Mouse (Mus musculus) embryonic stem cell, embryonic (primary cell): ENCODE results near the gene Wasf1.

ENCODE experiments used
- CTCF ChIA-PET, 4 experiments: fragments of 300-600 bp in 2 of 4; fragments of 350-600 bp in 2 of 4; sonication (Branson Sonifier 250); formaldehyde crosslinking; loops; one replicate each; lab custom pipeline; 2022; ENCODE audit warnings: inconsistent platforms in 2 of 4; lab: Charles Lee
- POLR2A ChIA-PET, 4 experiments: fragments of 300-600 bp in 2 of 4; fragments of 350-600 bp in 2 of 4; sonication (Branson Sonifier 250); formaldehyde crosslinking; loops; one replicate each; lab custom pipeline; 2022; ENCODE audit warnings: antibody characterized with exemption in 4 of 4, inconsistent platforms in 1 of 4; lab: Charles Lee

Wasf1 gene

DNA sequence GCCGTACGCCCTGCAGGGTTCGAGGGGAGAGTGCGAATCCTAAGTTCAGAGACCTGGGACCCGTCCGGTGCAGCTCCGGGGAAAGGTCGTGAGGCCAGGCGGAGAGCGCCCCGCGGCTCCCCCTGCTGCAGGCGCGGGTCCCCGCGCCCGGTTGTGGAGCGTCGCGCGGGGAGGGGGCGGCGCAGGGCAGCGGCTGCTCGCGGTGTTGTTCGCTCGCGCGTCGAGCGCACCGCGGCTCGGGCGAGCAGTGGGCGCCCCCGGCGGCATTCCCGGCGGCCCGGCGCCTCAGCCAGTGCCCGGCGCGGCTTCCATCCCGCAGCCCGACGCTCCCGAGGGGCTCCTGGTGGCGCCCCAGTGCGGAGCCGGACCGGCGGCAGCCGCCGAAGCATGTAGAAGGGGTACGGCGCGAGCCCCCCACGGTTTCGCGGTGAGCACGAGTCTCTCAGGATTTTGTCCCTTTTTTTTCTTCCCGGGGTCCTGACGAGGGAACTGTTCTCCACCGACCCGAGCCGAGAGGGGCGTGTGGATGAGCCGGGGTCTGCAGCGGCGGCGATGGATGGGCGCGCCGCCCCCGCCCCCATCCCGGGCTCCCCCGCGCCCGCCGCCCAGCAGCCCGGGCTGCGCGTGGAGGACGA is 486 bp downstream of the Wasf1 start:
- CTCF ChIA-PET = interaction anchor here in 1 of 4 experiments (0.8 kb wide), 1 partner anchor 107 kb away, joined by 3 read pairs; no protein-coding TSS in a partner anchor
- POLR2A ChIA-PET = interaction anchor here (0.6 to 3.7 kb wide), 50 partner anchors 7 to 926 kb away, joined by 3 to 19 read pairs (median 4); partner anchors contain the start of genes Ak9 (in 1 of the 4), Amd1 (in 1 of the 4), Cd164 (in 1 of the 4) and Fig4 (in 1 of the 4)

DNA sequence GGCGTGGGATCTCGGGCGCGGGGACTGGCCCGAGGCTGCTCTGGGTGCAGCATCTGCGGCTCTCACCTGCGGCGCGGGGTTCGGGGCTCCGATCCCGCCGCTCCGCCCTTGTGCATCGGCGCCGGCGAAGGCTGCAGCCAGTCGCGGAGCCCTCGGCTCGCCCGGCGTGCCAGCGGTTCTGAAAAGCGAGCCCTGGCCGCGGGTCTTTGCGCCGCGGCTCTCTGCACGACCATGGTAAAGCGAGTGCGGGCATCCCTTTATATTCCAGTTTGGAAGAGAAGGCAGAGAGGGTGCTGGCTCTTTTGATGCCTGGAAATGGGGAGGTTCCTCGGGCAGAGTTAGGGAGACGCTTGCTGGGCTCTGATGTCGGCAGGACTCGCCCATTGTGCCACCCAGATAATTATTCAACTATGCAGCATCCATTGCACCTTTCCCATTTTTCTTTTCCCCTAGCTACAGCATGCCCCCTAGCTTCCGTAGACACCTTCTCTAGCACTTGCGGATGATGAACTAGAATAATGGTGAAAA is 1.1 kb downstream of the Wasf1 start:
- ChIA-PET POLR2A (interaction anchor here (0.5 to 2.8 kb wide), 12 partner anchors 9 to 627 kb away, joined by 3 to 22 read pairs (median 6); partner anchors contain the start of gene Gtf3c6 (in 1 of the 4)), CTCF (interaction anchor here in 2 of 4 experiments (0.6 to 1.0 kb wide), 3 partner anchors 8 to 236 kb away, joined by 3 to 4 read pairs (median 3); no protein-coding TSS in a partner anchor)

DNA sequence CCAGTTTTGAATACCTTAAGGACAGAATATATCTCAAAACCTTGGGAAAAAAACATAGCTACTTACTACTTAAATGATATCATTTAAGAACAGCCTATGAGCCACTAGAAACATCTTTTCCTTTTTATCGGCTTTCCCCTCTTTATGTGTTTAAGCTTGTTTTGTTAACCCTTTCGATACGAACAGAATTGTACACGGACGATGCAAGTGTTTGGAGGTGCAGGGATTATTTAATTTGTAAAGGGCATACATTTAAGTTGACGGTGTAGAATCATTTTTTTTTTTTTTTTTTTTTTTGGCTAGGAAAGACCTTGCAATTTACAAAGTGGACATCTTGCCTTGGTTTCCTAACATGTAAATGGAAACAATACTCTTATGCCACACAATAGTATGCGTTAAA is 2.2 kb downstream of the Wasf1 start:
- CTCF ChIA-PET = no interaction called here
- POLR2A ChIA-PET = interaction anchor here in 3 of 4 experiments (0.6 to 2.8 kb wide), 16 partner anchors 12 to 723 kb away, joined by 3 to 22 read pairs (median 4); partner anchors contain the start of gene Gtf3c6 (in 1 of the 3)

DNA sequence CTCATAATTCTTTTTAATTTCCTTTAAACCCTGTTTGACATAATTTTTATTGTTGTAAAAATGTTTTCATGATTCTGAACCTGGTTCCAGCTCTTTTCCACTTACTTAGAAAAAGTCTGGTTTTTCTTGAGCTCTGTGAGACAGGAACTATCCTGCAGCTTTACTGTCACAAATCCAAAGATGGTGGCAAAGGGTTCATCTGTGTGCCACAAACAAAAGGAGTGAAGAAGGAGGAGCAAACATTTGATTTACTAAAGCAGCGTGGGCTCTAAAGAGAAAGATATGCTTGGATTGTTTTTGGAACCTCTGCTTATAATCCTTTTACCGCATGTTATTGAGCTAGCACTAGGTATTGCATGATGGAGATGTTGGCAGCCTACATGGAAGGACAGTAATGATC is 4.0 kb downstream of the Wasf1 start:
- POLR2A ChIA-PET = interaction anchor here in 1 of 4 experiments (0.7 kb wide), 2 partner anchors 130 to 183 kb away, joined by 3 to 4 read pairs; no protein-coding TSS in a partner anchor
- CTCF ChIA-PET = no interaction called here

DNA sequence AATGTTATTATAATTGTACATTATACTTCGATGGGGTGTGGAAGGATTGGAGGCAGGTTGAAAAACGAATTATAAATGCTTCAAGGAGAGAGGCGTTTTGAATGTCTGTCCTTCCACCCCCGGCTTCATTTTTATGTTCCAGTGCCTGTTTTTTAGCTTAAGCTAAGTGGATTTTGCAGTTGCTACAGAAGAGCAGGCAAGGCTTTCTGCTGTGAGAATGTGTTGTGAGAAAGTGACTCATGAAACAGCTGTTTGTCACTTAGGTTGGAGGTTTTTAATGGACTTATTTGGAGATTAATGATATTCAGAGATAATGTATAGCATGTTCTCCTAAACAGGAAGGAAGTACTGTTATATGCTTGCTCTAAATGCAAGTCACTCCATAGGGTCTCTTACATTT is 5.9 kb downstream of the Wasf1 start:
- CTCF ChIA-PET = interaction anchor here in 1 of 4 experiments (0.5 kb wide), 1 partner anchor 416 kb away, joined by 3 read pairs; no protein-coding TSS in a partner anchor
- POLR2A ChIA-PET = interaction anchor here in 3 of 4 experiments (0.6 to 1.3 kb wide), 4 partner anchors 9 to 401 kb away, joined by 3 to 4 read pairs (median 4); no protein-coding TSS in a partner anchor

DNA sequence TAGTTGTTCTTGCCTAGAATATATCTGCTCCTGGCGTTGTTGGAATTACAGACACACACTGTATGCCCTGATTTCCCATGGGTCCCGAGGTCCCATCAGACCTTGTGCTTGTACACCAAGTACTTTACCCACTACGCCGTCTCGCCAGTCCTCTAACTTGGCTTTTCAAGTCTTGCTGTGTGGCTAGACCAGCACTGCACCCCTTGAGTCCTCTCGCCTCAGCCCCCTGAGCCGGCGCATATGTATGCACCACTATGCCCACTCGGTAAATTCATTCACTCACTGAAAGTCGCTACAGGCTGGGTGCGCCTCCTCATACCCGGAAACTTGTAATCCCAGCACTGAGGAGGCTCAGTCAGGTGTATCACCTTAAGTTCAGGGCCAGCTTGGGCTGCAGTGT is 12.5 kb downstream of the Wasf1 start:
- ChIA-PET POLR2A (interaction anchor here in 3 of 4 experiments (0.6 to 4.5 kb wide), 4 partner anchors 10 to 396 kb away, joined by 8 to 22 read pairs (median 17); partner anchors contain the start of genes Cdc40 (in 2 of the 3) and Wasf1 (in 2 of the 3)), CTCF (no interaction called here)

DNA sequence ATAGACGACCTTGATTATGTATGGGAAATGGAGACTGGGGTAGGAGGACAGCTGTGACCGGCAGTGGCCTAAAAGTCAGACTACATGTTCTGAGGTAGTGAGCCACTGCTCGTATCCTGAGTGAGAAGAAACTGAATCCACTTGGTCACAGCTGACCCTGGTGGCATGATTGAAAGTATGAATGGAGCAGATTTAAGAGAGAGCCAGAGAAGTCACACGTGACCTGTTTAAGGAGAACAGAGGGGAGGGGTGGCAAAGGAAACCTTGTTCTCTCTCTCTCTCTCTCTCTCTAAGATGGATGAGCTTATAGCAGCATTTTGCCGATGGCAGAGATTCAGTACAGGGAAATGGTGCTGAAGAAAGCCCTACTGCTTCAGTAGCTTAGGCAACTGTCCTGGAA is 13.4 kb downstream of the Wasf1 start:
- CTCF ChIA-PET = no interaction called here

DNA sequence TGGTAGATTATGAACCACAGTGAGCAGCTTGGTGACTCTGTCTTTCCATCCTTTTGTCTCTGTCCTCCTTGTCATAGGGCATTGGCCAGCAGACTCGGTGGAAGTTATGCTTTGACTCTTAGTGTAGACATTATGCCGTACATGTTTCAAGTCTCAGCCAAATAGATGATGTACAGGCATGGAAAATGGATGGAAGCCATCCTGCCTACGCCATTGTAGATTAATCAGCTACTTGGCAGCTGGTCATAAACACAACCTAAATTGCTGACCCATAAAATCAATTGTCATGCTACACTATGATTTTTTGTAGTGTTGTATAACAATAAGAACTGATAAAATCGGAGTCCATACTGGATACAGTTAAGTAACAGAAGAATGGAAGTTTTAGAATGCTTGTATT is 18.5 kb downstream of the Wasf1 start:
- ChIA-PET POLR2A (interaction anchor here in 1 of 4 experiments (1.6 kb wide), 1 partner anchor 16 kb away, joined by 7 read pairs; no protein-coding TSS in a partner anchor), CTCF (no interaction called here)

More for the DNA sequence above, 13.4 kb downstream of the Wasf1 start:
- POLR2A ChIA-PET = interaction anchor here in 3 of 4 experiments (0.6 to 4.5 kb wide), 8 partner anchors 11 to 401 kb away, joined by 3 to 22 read pairs (median 8); partner anchors contain the start of genes Cdc40 (in 2 of the 3) and Wasf1 (in 2 of the 3)

DNA sequence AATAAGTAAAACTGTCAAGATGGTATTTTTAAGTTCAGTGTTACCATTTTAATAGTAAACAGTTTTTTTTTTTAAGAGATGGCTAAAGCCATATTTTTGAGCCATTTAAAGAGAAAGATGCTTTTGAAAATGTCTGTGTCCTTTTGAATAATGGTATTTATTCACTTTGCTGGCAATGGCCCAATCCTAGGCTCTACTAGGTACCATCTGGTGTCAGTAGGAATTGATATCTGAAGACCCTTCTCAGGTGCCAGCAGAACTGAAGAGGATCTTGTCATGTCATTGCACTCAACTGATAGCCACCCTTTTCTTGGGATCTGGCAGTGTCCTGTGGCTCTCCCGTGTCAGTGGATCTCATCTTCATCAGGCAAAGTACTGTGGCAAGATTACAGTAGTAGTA is 22.9 kb downstream of the Wasf1 start:
- CTCF ChIA-PET = no interaction called here
- POLR2A ChIA-PET = no interaction called here

DNA sequence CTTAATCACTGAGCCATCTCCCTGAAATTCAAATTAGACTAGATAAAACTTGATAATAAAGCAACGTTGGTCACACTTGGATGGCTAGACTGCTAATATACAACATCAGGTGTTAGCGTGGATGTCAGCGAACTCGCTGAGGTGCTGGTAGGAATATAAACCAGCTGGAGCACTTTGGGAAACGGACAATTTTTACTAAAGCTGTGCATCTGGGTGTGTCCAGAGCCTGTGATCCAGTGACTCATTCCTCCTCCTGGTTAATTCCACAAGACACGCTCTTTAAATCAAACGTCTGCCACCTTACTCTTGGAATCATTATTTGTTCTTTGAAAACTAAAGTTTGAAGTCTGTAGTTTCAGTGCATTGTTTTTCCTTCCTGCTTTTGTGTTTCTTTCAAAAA is 23.5 kb downstream of the Wasf1 start:
- ChIA-PET POLR2A (interaction anchor here in 3 of 4 experiments (0.5 to 1.6 kb wide), 8 partner anchors 8 to 480 kb away, joined by 3 to 7 read pairs (median 4); partner anchors contain the start of genes Cdc40 (in 2 of the 3) and Wasf1 (in 2 of the 3)), CTCF (no interaction called here)

DNA sequence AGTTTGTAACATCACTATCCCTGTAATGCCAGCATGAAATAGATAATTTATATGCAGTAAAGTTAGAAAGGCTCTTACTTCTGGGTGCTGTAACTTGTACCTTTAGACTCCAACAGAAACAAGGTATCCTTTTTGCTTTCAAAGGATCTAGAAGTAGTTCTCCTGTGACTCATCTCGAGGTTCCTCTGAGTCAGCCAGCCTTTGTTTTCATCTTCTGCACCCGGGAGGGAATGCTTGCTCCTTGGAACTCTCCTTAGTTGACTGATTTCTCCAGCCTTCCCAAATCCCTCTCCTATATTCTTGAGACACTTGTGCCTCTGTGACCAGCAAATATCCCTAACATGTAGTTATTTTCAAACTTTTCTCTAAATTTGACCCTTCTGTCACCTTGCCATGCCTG is 25.3 kb downstream of the Wasf1 start:
- POLR2A ChIA-PET = interaction anchor here in 2 of 4 experiments (1.0 to 1.6 kb wide), 2 partner anchors 17 to 25 kb away, joined by 3 to 4 read pairs; partner anchors contain the start of genes Cdc40 (in 1 of the 2) and Wasf1 (in 1 of the 2)
- CTCF ChIA-PET = no interaction called here

DNA sequence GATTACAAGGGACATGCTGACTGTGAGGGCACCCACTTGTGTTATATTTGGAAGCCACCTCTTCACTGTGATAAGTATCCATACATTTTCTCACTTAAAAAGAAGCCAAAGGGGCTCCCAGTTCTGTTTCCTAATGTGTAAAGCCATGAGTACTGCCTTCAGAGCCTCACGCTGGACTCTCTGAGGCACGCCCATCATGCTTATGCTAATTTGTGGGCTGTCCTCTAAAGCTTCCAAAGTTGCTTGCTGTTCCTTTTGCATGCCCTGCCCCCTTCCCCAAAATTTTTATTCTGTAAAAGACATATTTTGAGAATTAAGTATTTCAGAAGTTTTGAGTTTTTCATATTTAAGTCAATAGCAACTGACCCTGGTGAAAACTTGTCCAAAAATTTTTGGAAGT is 27.5 kb downstream of the Wasf1 start:
- ChIA-PET POLR2A (interaction anchor here in 2 of 4 experiments (0.7 to 1.6 kb wide), 6 partner anchors 12 to 95 kb away, joined by 3 to 10 read pairs (median 4); partner anchors contain the start of genes Cdc40 (in 2 of the 2) and Wasf1 (in 2 of the 2)), CTCF (no interaction called here)

DNA sequence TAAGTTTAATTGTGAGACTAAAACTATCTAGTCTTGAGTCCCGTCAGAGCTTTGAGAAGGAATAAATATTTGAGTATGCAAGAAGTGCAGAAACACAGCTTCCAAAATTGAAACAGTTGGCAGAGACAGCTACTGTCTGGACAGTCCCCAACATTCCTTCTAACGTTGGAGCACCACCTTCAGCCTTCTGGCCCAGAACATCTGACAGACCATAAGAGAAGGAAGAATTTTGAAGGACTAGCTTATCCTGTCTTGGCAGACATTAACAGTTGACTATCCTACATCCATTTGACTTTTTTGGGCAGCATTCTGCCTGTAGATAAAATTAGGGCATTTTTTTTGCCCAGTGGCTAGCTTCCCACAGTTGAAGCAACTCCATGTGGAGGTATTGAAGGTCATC is 32.0 kb downstream of the Wasf1 start:
- CTCF ChIA-PET = no interaction called here
- POLR2A ChIA-PET = interaction anchor here in 1 of 4 experiments (0.6 to 1.3 kb wide), 3 partner anchors 32 to 661 kb away, joined by 3 to 4 read pairs (median 4); partner anchors contain the start of genes Cdc40 and Wasf1

DNA sequence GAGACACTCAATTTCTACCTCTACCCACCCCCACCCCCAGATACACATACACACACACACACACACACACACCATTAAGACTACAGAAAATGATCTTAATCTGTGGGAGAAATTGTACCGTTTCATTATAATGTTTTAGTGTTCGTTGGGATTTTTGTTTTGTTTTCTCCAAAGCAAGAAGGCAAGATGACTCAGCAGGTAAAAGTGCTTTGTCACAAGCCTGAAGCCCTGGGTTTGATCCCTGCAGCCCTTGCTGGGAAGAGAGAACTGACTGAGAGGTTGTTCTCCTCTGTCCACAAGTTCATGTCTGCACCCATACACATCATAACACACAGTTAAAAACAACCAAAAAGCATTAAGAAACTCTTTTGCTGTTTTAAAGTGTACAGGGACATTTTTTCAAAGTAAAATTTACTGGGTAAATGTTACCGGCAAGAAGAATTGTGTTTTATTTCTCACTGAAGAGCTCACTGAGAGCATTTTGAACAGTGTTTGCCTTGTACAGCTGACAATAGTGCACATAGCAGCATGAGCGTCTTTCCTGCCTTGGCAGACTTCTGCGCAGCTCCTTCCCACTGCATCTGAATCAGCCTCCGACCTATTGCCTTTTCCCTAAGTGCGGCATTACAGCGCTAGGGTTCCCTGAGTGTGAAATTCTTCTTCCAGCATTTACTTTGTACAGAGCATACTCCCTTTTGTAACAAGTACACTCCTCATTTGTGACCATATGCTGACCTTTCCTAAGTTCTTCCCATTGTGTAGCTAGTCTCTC is 35.6 kb downstream of the Wasf1 start:
- POLR2A ChIA-PET = interaction anchor here in 2 of 4 experiments (0.6 to 2.0 kb wide), 8 partner anchors 9 to 39 kb away, joined by 3 to 8 read pairs (median 4); partner anchors contain the start of genes Cdc40 (in 1 of the 2) and Wasf1 (in 1 of the 2)

DNA sequence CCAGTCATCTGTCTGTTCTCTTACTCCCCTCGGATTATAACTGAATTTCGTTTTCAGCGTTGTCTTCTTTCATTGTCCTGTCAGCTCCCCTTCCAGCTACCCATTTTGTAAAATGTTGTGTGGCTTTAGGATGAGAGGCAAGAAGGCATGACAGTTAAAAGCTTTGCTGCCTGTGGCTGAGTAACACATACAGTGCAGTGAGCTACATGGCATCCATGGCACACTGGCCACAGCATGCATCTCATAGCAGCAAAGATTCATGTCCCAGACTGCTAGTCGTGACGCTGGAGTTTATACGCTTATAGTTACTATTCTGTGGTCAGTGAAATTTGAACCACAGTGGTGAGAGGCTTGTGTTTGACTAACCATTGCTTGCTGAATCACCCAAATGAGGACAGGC is 36.2 kb downstream of the Wasf1 start:
- ChIA-PET CTCF (no interaction called here), POLR2A (interaction anchor here in 2 of 4 experiments (0.6 to 2.0 kb wide), 8 partner anchors 10 to 38 kb away, joined by 3 to 8 read pairs (median 4); partner anchors contain the start of genes Cdc40 (in 1 of the 2) and Wasf1 (in 1 of the 2))

More for the DNA sequence above, 35.6 kb downstream of the Wasf1 start:
- CTCF ChIA-PET = no interaction called here

DNA sequence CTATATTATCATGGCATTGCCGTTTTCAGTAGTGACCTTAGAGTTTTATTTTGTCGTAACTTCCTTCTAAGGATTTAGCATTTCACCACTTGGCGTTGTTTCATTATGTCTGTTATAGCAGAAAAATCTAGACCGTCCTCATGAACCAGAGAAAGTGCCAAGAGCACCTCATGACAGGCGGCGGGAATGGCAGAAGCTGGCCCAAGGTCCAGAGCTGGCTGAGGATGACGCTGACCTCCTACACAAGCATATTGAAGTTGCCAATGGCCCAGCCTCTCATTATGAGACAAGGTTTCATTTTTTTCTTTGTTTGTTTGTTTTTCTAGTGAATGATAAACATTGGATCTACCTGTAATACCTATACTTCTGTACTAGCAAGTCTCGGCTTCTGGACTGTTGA is 49.7 kb downstream of the Wasf1 start:
- POLR2A ChIA-PET = interaction anchor here in 2 of 4 experiments (0.6 to 1.1 kb wide), 3 partner anchors 10 to 674 kb away, joined by 3 read pairs; no protein-coding TSS in a partner anchor
- CTCF ChIA-PET = no interaction called here

DNA sequence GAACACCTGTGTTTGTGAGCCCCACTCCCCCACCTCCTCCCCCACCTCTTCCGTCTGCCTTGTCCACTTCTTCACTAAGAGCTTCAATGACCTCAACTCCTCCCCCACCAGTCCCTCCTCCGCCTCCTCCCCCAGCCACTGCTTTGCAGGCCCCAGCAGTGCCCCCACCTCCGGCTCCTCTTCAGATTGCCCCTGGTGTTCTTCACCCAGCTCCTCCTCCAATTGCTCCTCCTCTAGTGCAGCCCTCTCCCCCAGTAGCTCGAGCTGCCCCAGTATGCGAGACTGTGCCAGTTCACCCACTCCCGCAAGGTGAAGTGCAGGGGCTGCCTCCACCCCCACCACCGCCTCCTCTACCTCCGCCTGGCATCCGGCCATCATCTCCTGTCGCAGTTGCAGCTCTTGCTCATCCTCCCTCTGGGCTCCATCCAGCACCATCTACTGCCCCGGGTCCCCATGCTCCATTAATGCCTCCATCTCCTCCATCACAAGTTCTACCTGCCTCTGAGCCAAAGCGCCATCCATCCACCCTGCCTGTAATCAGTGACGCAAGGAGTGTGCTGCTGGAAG is 53.0 kb downstream of the Wasf1 start:
- POLR2A ChIA-PET = interaction anchor here in 2 of 4 experiments (0.7 to 1.5 kb wide), 3 partner anchors 10 to 349 kb away, joined by 6 to 12 read pairs (median 6); no protein-coding TSS in a partner anchor
- CTCF ChIA-PET = interaction anchor here in 1 of 4 experiments (0.6 kb wide), 1 partner anchor 1837 kb away, joined by 4 read pairs; no protein-coding TSS in a partner anchor
